Mouse (Mus musculus): ENCODE measurements around the gene Psmc1. TPM values are rescaled to one million over a fixed set of nuclear protein-coding genes. Genes with fewer than 3 reads are reported as not detected.

The Psmc1 gene
- polyA plus RNA-seq, 1 experiment, result 51.8 TPM

DNA sequence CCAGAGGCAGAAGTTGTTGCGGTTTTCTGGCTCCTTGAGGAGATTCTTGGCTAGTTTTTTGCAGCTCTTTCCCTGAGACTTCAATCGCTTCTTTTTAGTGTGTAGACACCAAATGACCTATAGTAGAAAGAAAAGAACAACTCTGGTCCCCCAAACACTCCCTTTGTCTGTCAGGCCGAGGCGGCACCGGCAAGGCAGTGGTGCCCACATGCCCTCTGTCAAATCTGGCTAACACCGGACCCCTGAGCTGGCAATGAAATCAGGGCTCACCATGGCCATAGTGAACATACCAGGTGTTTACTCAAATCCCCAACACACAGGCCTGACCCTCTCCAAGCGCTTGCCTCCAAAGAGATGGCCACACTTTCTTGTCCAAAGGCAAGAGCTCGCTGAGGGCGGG is 21.2 kb downstream of the Psmc1 start:
- no peak for TF ChIP-seq POLR2A (IDR thresholded peaks at IDR 0.05; ENCODE audit: low read depth, low read length)
- no peak for TF ChIP-seq CTCF (conservative IDR thresholded peaks at IDR 0.05; ENCODE audit: insufficient read depth, insufficient read length, low read depth, low read length)
- Histone ChIP-seq H3K27me3 (replicated peaks; ENCODE audit: control insufficient read depth, insufficient read depth, low read length) (no peaks in the 10 kb centered on the region), H3K4me3 (ENCODE audit: insufficient read depth, low read depth, low read length) (no peak overlapping the region), H3K27ac (ENCODE audit: insufficient read depth, low read depth, low read length) (no peak overlapping the region), H3K4me1 (ENCODE audit: control insufficient read depth, insufficient read depth, low read length) (0 out of 2 replicates have a peak, but pooled peaks cover 4% of the 10 kb centered on the region), H3K36me3 (ENCODE audit: control insufficient read depth, insufficient read depth, low read length) (no peaks in the 10 kb centered on the region; the same call in 1 of the 2 replicates)
- 92% methylated on average over 9 of the region's 9 CpGs for WGBS
- DNase-seq, result no peak

DNA sequence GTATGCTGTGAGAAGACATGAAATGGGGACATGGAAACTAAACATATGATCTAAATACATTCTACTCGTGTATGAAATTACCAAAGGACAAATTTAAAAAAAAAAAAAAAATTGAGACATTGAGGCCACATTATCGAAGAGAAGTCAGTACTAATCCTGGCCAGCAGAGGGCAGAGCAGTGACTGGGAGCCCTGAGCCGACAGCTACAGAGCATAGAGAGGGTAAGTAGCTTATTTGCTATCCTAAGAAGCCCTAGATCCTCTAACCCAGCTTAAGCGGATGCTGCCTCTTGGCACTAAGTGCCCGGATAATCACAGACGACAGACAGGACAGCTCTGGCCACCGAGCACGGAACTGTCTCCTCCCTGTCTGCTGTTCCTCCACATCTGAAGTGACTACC is 21.7 kb downstream of the Psmc1 start:
- Histone ChIP-seq H3K4me3 (ENCODE audit: insufficient read depth, low read depth, low read length) (no peak overlapping the region), H3K4me1 (ENCODE audit: control insufficient read depth, insufficient read depth, low read length) (0 out of 2 replicates have a peak, but pooled peaks cover 4% of the 10 kb centered on the region), H3K36me3 (ENCODE audit: control insufficient read depth, insufficient read depth, low read length) (no peaks in the 10 kb centered on the region; the same call in 1 of the 2 replicates), H3K27me3 (replicated peaks; ENCODE audit: control insufficient read depth, insufficient read depth, low read length) (no peaks in the 10 kb centered on the region), H3K27ac (ENCODE audit: insufficient read depth, low read depth, low read length) (no peak overlapping the region)
- peak; percentile 70 for DNase-seq
- WGBS, result 30% methylated on average over 8 of the region's 8 CpGs
- TF ChIP-seq CTCF (conservative IDR thresholded peaks at IDR 0.05; ENCODE audit: insufficient read depth, insufficient read length, low read depth, low read length) (peak; percentile 79), POLR2A (IDR thresholded peaks at IDR 0.05; ENCODE audit: low read depth, low read length) (no peak)

DNA sequence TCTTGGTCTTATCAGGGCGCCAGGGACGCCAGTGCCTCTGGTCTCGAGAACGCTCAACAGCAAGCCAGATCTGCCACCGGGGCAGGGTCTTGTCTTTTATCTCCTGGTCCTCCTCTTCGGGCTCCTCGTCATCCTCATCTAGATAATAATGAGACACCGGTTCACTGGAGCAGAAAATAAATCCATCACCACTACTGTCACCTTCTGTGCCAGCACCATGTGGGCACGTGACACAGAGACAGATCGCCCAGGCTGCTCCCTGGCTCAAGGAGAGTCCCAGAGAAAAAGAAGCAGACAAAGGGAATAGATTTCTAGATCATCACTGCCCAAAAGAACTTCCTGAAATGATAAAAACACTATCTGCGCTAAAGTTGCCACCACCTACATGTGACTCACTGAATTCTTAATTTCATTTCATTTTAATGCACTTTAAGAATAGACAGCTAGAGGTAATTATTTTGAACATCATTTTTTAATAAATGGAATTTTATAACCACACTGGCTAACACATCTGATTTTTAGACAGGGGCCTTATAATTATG is 24.5 kb downstream of the Psmc1 start:
- Histone ChIP-seq H3K27me3 (replicated peaks; ENCODE audit: control insufficient read depth, insufficient read depth, low read length) (no peaks in the 10 kb centered on the region), H3K4me1 (ENCODE audit: control insufficient read depth, insufficient read depth, low read length) (no peaks in the 10 kb centered on the region), H3K27ac (ENCODE audit: insufficient read depth, low read depth, low read length) (no peak overlapping the region), H3K36me3 (ENCODE audit: control insufficient read depth, insufficient read depth, low read length) (peaks cover 2% of the 10 kb centered on the region), H3K4me3 (ENCODE audit: insufficient read depth, low read depth, low read length) (no peak overlapping the region)
- TF ChIP-seq CTCF (conservative IDR thresholded peaks at IDR 0.05; ENCODE audit: insufficient read depth, insufficient read length, low read depth, low read length) (no peak), POLR2A (IDR thresholded peaks at IDR 0.05; ENCODE audit: low read depth, low read length) (no peak)
- WGBS, result 79% methylated on average over 11 of the region's 11 CpGs
- DNase-seq, result no peak

DNA sequence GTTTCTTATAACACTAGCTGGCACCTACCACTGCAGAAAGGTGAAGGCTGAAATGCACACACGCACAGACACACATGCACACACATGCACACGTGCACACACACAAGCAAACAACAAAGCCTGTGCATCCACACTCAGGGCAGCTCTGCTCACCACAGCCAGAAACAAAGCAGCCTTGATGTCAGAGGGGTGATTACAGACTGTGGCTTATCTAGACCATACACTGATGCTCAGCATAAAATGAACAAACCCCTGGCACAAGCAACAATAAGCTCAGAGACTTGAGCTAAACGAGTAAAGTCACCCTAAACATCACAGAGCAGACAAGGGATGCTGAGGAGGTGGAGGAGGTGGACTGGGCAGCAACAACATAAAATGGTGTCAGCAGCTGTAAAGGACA is 25.2 kb downstream of the Psmc1 start:
- H3K27me3 ChIP-seq (replicated peaks; ENCODE audit: control insufficient read depth, insufficient read depth, low read length), result no peaks in the 10 kb centered on the region
- TF ChIP-seq POLR2A (IDR thresholded peaks at IDR 0.05; ENCODE audit: low read depth, low read length) (no peak), CTCF (conservative IDR thresholded peaks at IDR 0.05; ENCODE audit: insufficient read depth, insufficient read length, low read depth, low read length) (no peak)
- H3K4me1 ChIP-seq (ENCODE audit: control insufficient read depth, insufficient read depth, low read length), result no peaks in the 10 kb centered on the region
- H3K36me3 ChIP-seq (ENCODE audit: control insufficient read depth, insufficient read depth, low read length), result peaks cover 2% of the 10 kb centered on the region
- DNase-seq, result no peak
- H3K27ac ChIP-seq (ENCODE audit: insufficient read depth, low read depth, low read length), result no peak overlapping the region
- H3K4me3 ChIP-seq (ENCODE audit: insufficient read depth, low read depth, low read length), result no peak overlapping the region
- 85% methylated on average over 3 of the region's 3 CpGs for WGBS

DNA sequence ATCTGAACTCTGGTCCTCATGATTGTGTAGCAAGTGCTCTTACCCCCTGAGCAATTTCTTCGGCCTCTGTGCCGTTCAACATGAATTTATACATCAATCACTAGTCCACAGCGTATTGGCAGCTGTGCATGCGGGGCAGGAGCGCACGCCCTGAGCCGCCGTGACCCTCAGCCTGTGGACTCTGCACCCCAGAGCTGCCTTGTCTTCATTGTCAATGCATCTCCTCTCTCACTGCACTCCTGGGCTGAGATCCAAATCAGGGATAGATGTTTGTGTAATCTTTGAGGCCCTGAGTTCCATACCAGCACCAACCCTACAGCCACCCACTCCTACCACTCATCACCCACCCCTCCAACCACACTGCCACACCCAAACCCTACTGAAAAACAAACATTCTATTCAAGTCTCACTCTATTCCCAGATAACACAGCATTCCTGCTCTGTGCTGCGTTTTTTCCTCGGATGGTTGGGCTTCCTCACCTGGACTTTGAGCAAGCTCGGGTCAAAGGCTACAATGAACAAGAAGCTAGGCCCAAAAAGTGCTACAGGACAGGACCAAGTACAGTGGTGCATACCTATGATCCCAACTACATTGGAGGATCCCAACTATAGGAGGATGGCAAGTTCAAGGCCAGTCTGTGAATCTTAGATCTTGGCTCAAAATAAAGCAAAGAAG is 33.0 kb downstream of the Psmc1 start:
- H3K27ac ChIP-seq (ENCODE audit: insufficient read depth, low read depth, low read length), result no peak overlapping the region
- TF ChIP-seq CTCF (conservative IDR thresholded peaks at IDR 0.05; ENCODE audit: insufficient read depth, insufficient read length, low read depth, low read length) (no peak), POLR2A (IDR thresholded peaks at IDR 0.05; ENCODE audit: low read depth, low read length) (no peak)
- H3K27me3 ChIP-seq (replicated peaks; ENCODE audit: control insufficient read depth, insufficient read depth, low read length), result no peaks in the 10 kb centered on the region
- whole genome bisulfite sequencing, result 58% methylated on average over 11 of the region's 11 CpGs
- H3K36me3 ChIP-seq (ENCODE audit: control insufficient read depth, insufficient read depth, low read length), result peaks cover 3% of the 10 kb centered on the region; the same call in 1 of the 2 replicates
- no peak overlapping the region for H3K4me3 ChIP-seq (ENCODE audit: insufficient read depth, low read depth, low read length)
- H3K4me1 ChIP-seq (ENCODE audit: control insufficient read depth, insufficient read depth, low read length), result peaks cover 4% of the 10 kb centered on the region; the same call in 1 of the 2 replicates
- peak; percentile 86 for DNase-seq

DNA sequence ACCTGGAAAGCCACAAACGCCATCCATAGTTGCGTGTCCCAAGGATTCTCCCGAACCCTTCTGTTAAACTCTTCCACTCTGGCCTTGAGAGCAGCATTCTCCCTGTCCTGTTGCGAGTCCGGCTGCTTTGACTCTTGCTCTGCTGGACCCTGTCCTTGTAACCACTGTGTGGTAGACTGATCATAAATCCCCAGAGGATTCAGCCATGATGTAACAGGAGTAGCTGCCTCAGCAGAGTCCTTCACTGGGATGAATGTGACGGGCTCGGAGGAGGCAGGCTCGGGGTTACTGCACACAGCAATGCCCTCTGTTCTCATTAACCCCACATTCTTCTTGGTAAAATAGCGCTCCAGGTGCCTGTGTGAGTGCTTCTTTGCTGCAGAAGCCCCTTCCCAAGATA is 33.8 kb downstream of the Psmc1 start:
- DNase-seq, result peak; percentile 38
- Histone ChIP-seq H3K27me3 (replicated peaks; ENCODE audit: control insufficient read depth, insufficient read depth, low read length) (no peaks in the 10 kb centered on the region), H3K4me3 (ENCODE audit: insufficient read depth, low read depth, low read length) (no peak overlapping the region), H3K27ac (ENCODE audit: insufficient read depth, low read depth, low read length) (no peak overlapping the region), H3K4me1 (ENCODE audit: control insufficient read depth, insufficient read depth, low read length) (peaks cover 4% of the 10 kb centered on the region; the same call in 1 of the 2 replicates), H3K36me3 (ENCODE audit: control insufficient read depth, insufficient read depth, low read length) (peaks cover 3% of the 10 kb centered on the region; the same call in 1 of the 2 replicates)
- 72% methylated on average over 9 of the region's 9 CpGs for WGBS
- no peak for TF ChIP-seq POLR2A (IDR thresholded peaks at IDR 0.05; ENCODE audit: low read depth, low read length)

DNA sequence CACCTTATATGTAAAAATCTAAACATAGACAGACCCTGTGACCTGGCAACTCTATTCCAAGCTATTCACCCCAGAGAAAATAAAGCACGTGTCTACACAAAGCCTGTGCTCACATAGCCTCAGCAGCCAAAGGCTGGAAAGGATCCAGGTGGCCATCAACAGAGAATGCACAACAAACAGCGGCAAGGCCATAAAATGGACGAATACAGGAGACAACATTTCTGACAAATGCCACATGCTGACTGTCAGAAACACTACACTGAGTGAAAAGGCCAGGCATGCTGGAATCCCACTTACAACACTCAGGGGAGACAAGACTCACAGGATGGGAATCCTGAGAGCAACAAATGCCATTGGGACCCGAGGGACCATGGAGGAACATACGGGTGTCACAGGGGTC is 34.3 kb downstream of the Psmc1 start:
- no peak overlapping the region for H3K27ac ChIP-seq (ENCODE audit: insufficient read depth, low read depth, low read length)
- DNase-seq, result peak; percentile 54

More for the DNA sequence above, 34.3 kb downstream of the Psmc1 start:
- H3K4me3 ChIP-seq (ENCODE audit: insufficient read depth, low read depth, low read length), result no peak overlapping the region
- TF ChIP-seq POLR2A (IDR thresholded peaks at IDR 0.05; ENCODE audit: low read depth, low read length), result no peak
- no peak for TF ChIP-seq CTCF (conservative IDR thresholded peaks at IDR 0.05; ENCODE audit: insufficient read depth, insufficient read length, low read depth, low read length)
- WGBS, result 57% methylated on average over 5 of the region's 5 CpGs
- H3K4me1 ChIP-seq (ENCODE audit: control insufficient read depth, insufficient read depth, low read length), result peaks cover 4% of the 10 kb centered on the region; the same call in 1 of the 2 replicates
- H3K36me3 ChIP-seq (ENCODE audit: control insufficient read depth, insufficient read depth, low read length), result 0 out of 2 replicates have a peak, but pooled peaks cover 2% of the 10 kb centered on the region
- no peaks in the 10 kb centered on the region for H3K27me3 ChIP-seq (replicated peaks; ENCODE audit: control insufficient read depth, insufficient read depth, low read length)
